ENCODE assay signal across 19 mouse cellular contexts in genomic region chr12:8393226-8393625, GRCm38 (mm10).
DNase-seq lines count a peak whose midpoint lies in the region; ATAC-seq and TF ChIP-seq lines count a peak whose summit lies in the region.
"Had no signal": no experiment of that assay in that cellular context is flagged by ENCODE, and none has a peak within 500 bp of the region (broad histone marks: within the 10 kb centered on the region; RNA-seq: fewer than 3 reads in every experiment).

No protein-coding gene starts in this region.

- no peak for ATAC-seq in neural tube, embryonic 11.5 days (ENCODE audit: insufficient read depth, low FRiP score, low TSS enrichment)
- no peak for ATAC-seq in neural tube, embryonic 15.5 days (ENCODE audit: low FRiP score)
- no peak for ATAC-seq in hindbrain, embryonic 14.5 days (ENCODE audit: low FRiP score)
- ATAC-seq: forebrain, postnatal 0 days; hindbrain, embryonic 16.5 days; inflammation-experienced regulatory T-cells, adult 6 months had no signal

- H3K4me2 ChIP-seq in neural tube, embryonic 11.5 days (ENCODE audit: low read depth): no peak overlapping the region
- H3K4me2 ChIP-seq in neural tube, embryonic 15.5 days: no peak overlapping the region
- no peak overlapping the region for H3K4me2 ChIP-seq in hindbrain, embryonic 14.5 days (replicated peaks)
- H3K4me2 ChIP-seq: embryonic facial prominence, embryonic 13.5 days; forebrain, embryonic 12.5 days; heart, embryonic 12.5 days had no signal

- no peak overlapping the region for H3K27ac ChIP-seq in kidney, adult 2 months (ENCODE audit: insufficient read depth, low read depth, low read length)
- H3K27ac ChIP-seq in neural tube, embryonic 11.5 days (ENCODE audit: low read depth, low read length): no peak overlapping the region
- no peak overlapping the region for H3K27ac ChIP-seq in neural tube, embryonic 15.5 days (replicated peaks)
- no peak overlapping the region for H3K27ac ChIP-seq in hindbrain, embryonic 14.5 days
- H3K27ac ChIP-seq: embryonic facial prominence, embryonic 13.5 days; forebrain, embryonic 12.5 days had no signal

- peak; percentile 47 for DNase-seq in kidney, adult 2 months
- DNase-seq in kidney, postnatal 25 days: no peak
- peak; percentile 3 for DNase-seq in neural tube, embryonic 11.5 days (ENCODE audit: low spot score)
- DNase-seq in gastrocnemius, postnatal 25 days: peak; percentile 70
- DNase-seq in hindbrain, embryonic 14.5 days (ENCODE audit: low spot score): no peak
- DNase-seq in B cell, adult 2 months: no peak
- DNase-seq: adrenal gland, adult 2 months; adrenal gland, postnatal 25 days; cerebellum, adult 18-20 months; cerebellum, adult 9-11 months; cerebellum, postnatal 36 days; forebrain, postnatal 0 days; heart, postnatal 36 days had no signal

- TF ChIP-seq POLR2A in kidney, adult 2 months (IDR thresholded peaks at IDR 0.05; ENCODE audit: low read depth, low read length): no peak

- H3K9ac ChIP-seq in neural tube, embryonic 11.5 days (ENCODE audit: low read length): no peak overlapping the region
- no peak overlapping the region for H3K9ac ChIP-seq in neural tube, embryonic 15.5 days (replicated peaks)
- H3K9ac ChIP-seq in hindbrain, embryonic 14.5 days: no peak overlapping the region
- H3K9ac ChIP-seq: embryonic facial prominence, embryonic 13.5 days; forebrain, embryonic 12.5 days; forebrain, postnatal 0 days; heart, embryonic 12.5 days had no signal

- H3K4me3 ChIP-seq in kidney, adult 2 months (ENCODE audit: insufficient read depth, low read depth, low read length): no peak overlapping the region
- H3K4me3 ChIP-seq in neural tube, embryonic 11.5 days (ENCODE audit: low read depth, low read length): no peak overlapping the region
- H3K4me3 ChIP-seq in neural tube, embryonic 15.5 days (replicated peaks): no peak overlapping the region
- no peak overlapping the region for H3K4me3 ChIP-seq in hindbrain, embryonic 14.5 days (replicated peaks; ENCODE audit: low read length)
- H3K4me3 ChIP-seq: embryonic facial prominence, embryonic 13.5 days; forebrain, embryonic 12.5 days; heart, embryonic 12.5 days had no signal

- peaks cover 6% of the 10 kb centered on the region; the same call in 1 of the 2 replicates for H3K4me1 ChIP-seq in kidney, adult 2 months (ENCODE audit: control insufficient read depth, insufficient read depth, low read length)
- no peaks in the 10 kb centered on the region for H3K4me1 ChIP-seq in neural tube, embryonic 11.5 days (ENCODE audit: control insufficient read depth, insufficient read depth, low read length)
- peaks cover 6% of the 10 kb centered on the region for H3K4me1 ChIP-seq in neural tube, embryonic 15.5 days
- 0 out of 2 replicates have a peak, but pooled peaks cover 6% of the 10 kb centered on the region for H3K4me1 ChIP-seq in hindbrain, embryonic 14.5 days (replicated peaks; ENCODE audit: control insufficient read depth, insufficient read depth, low read length)
- H3K4me1 ChIP-seq: forebrain, embryonic 12.5 days had no signal

- no peaks in the 10 kb centered on the region for H3K36me3 ChIP-seq in kidney, adult 2 months (ENCODE audit: control insufficient read depth, insufficient read depth, low read length)
- H3K36me3 ChIP-seq in neural tube, embryonic 11.5 days (ENCODE audit: control insufficient read depth, insufficient read depth, low read length): no peaks in the 10 kb centered on the region
- H3K36me3 ChIP-seq in neural tube, embryonic 15.5 days: no peaks in the 10 kb centered on the region
- H3K36me3 ChIP-seq in hindbrain, embryonic 14.5 days (replicated peaks; ENCODE audit: control insufficient read depth, insufficient read depth): no peaks in the 10 kb centered on the region
- H3K36me3 ChIP-seq: embryonic facial prominence, embryonic 13.5 days; forebrain, embryonic 12.5 days; heart, embryonic 12.5 days had no signal

- H3K9me3 ChIP-seq in neural tube, embryonic 11.5 days (ENCODE audit: control insufficient read depth, low read length): no peaks in the 10 kb centered on the region
- no peaks in the 10 kb centered on the region for H3K9me3 ChIP-seq in neural tube, embryonic 15.5 days (replicated peaks)
- no peaks in the 10 kb centered on the region for H3K9me3 ChIP-seq in hindbrain, embryonic 14.5 days (ENCODE audit: control insufficient read depth, low read length)
- H3K9me3 ChIP-seq: embryonic facial prominence, embryonic 13.5 days; forebrain, embryonic 12.5 days had no signal

- no peak for TF ChIP-seq CTCF in kidney, adult 2 months (conservative IDR thresholded peaks at IDR 0.05; ENCODE audit: insufficient read depth, insufficient read length, low read depth, low read length)

- H3K27me3 ChIP-seq in kidney, adult 2 months (replicated peaks; ENCODE audit: control insufficient read depth, insufficient read depth, low read length): no peaks in the 10 kb centered on the region
- no peaks in the 10 kb centered on the region for H3K27me3 ChIP-seq in neural tube, embryonic 11.5 days (ENCODE audit: control insufficient read depth, insufficient read depth, low read length)
- H3K27me3 ChIP-seq in neural tube, embryonic 15.5 days (replicated peaks): no peaks in the 10 kb centered on the region
- H3K27me3 ChIP-seq in hindbrain, embryonic 14.5 days (ENCODE audit: control insufficient read depth, insufficient read depth, low read length): no peaks in the 10 kb centered on the region
- H3K27me3 ChIP-seq: embryonic facial prominence, embryonic 13.5 days; forebrain, embryonic 12.5 days; heart, embryonic 12.5 days had no signal

- WGBS in kidney, adult 2 months: 72% methylated on average over 5 of the region's 5 CpGs
- WGBS in neural tube, embryonic 11.5 days: 90% methylated on average over 5 of the region's 5 CpGs
- WGBS in neural tube, embryonic 15.5 days: 83% methylated on average over 5 of the region's 5 CpGs
- 85% methylated on average over 5 of the region's 5 CpGs for WGBS in hindbrain, embryonic 14.5 days

Comparison
In these comparisons a context has a peak if more than half of its experiments do, and no peak if none do; other contexts are left out.
1. DNase-seq: peak in kidney, adult 2 months (single experiment), neural tube, embryonic 11.5 days (single experiment) and gastrocnemius, postnatal 25 days (single experiment); none in kidney, postnatal 25 days (0 of 2), hindbrain, embryonic 14.5 days (single experiment) and B cell, adult 2 months (0 of 2).